Mouse (Mus musculus): ENCODE results near the gene Gsx2. TPM values are rescaled to one million over a fixed set of nuclear protein-coding genes. Genes with fewer than 3 reads are reported as not detected.

Gsx2 gene
- polyA plus RNA-seq, 1 experiment from 2014 or later = 0.20 TPM

GRCm38 (mm10) chr5:75067125-75067756 lies 8.2 kb upstream of the Gsx2 start:
- Histone ChIP-seq H3K9me3 (replicated peaks) (no peaks in the 10 kb centered on the region), H3K27ac (replicated peaks) (no peak overlapping the region), H3K4me3 (replicated peaks) (peak overlapping the region; percentile 53), H3K4me1 (peaks cover 24% of the 10 kb centered on the region), H3K4me2 (peak overlapping the region; percentile 69), H3K9ac (replicated peaks) (peak overlapping the region; percentile 56), H3K36me3 (no peaks in the 10 kb centered on the region), H3K27me3 (replicated peaks) (peaks cover 82% of the 10 kb centered on the region)
- peak; percentile 78 for ATAC-seq (ENCODE audit: low FRiP score)
- WGBS = 2% methylated on average over 30 of the region's 30 CpGs

GRCm38 (mm10) chr5:75070132-75070531 lies 5.3 kb upstream of the Gsx2 start:
- Histone ChIP-seq H3K27ac (replicated peaks) (no peak overlapping the region), H3K9ac (replicated peaks) (no peak overlapping the region), H3K4me1 (peaks cover 35% of the 10 kb centered on the region), H3K27me3 (replicated peaks) (peaks cover 97% of the 10 kb centered on the region), H3K9me3 (replicated peaks) (no peaks in the 10 kb centered on the region), H3K36me3 (no peaks in the 10 kb centered on the region), H3K4me2 (peak overlapping the region; percentile 22), H3K4me3 (replicated peaks) (no peak overlapping the region)
- WGBS = under 1% methylated on average over 13 of the region's 13 CpGs
- ATAC-seq (ENCODE audit: low FRiP score) = no peak

- H3K36me3 ChIP-seq = no peaks in the 10 kb centered on the region
- no peak for ATAC-seq (ENCODE audit: low FRiP score)
- H3K9me3 ChIP-seq (replicated peaks) = no peaks in the 10 kb centered on the region
- peaks cover 42% of the 10 kb centered on the region for H3K4me1 ChIP-seq
- H3K4me3 ChIP-seq (replicated peaks) = no peak overlapping the region
- no peak overlapping the region for H3K27ac ChIP-seq (replicated peaks)
- H3K9ac ChIP-seq (replicated peaks) = no peak overlapping the region
- H3K27me3 ChIP-seq (replicated peaks) = peaks cover 97% of the 10 kb centered on the region
- under 1% methylated on average over 23 of the region's 23 CpGs for WGBS
- peak overlapping the region; percentile 22 for H3K4me2 ChIP-seq
Observed at GRCm38 (mm10) chr5:75070656-75071375, 4.6 kb upstream of the Gsx2 start.

- Histone ChIP-seq H3K4me3 (replicated peaks) (no peak overlapping the region), H3K27ac (replicated peaks) (no peak overlapping the region), H3K9me3 (replicated peaks) (no peaks in the 10 kb centered on the region), H3K9ac (replicated peaks) (no peak overlapping the region), H3K4me1 (peaks cover 48% of the 10 kb centered on the region), H3K36me3 (no peaks in the 10 kb centered on the region), H3K4me2 (no peak overlapping the region), H3K27me3 (replicated peaks) (peaks cover 97% of the 10 kb centered on the region)
- 2% methylated on average over 10 of the region's 10 CpGs for WGBS
- ATAC-seq (ENCODE audit: low FRiP score) = no peak
Observed at GRCm38 (mm10) chr5:75071951-75072350, 3.5 kb upstream of the Gsx2 start.

- H3K4me2 ChIP-seq = no peak overlapping the region
- no peak overlapping the region for H3K4me3 ChIP-seq (replicated peaks)
- no peak overlapping the region for H3K9ac ChIP-seq (replicated peaks)
- no peak overlapping the region for H3K27ac ChIP-seq (replicated peaks)
- WGBS = 2% methylated on average over 4 of the region's 4 CpGs
- H3K9me3 ChIP-seq (replicated peaks) = no peaks in the 10 kb centered on the region
- H3K27me3 ChIP-seq (replicated peaks) = peaks cover 98% of the 10 kb centered on the region
- H3K36me3 ChIP-seq = no peaks in the 10 kb centered on the region
- no peak for ATAC-seq (ENCODE audit: low FRiP score)
- peaks cover 45% of the 10 kb centered on the region for H3K4me1 ChIP-seq
Observed at GRCm38 (mm10) chr5:75072532-75072931, 2.9 kb upstream of the Gsx2 start.

GRCm38 (mm10) chr5:75073167-75073566 lies 2.2 kb upstream of the Gsx2 start:
- H3K27me3 ChIP-seq (replicated peaks) = peaks cover 96% of the 10 kb centered on the region
- no peak overlapping the region for H3K9ac ChIP-seq (replicated peaks)
- H3K27ac ChIP-seq (replicated peaks) = no peak overlapping the region
- H3K4me1 ChIP-seq = peaks cover 43% of the 10 kb centered on the region
- ATAC-seq (ENCODE audit: low FRiP score) = no peak
- WGBS = 41% methylated on average over 1 of the region's 1 CpGs
- no peak overlapping the region for H3K4me3 ChIP-seq (replicated peaks)
- H3K36me3 ChIP-seq = no peaks in the 10 kb centered on the region
- no peak overlapping the region for H3K4me2 ChIP-seq
- H3K9me3 ChIP-seq (replicated peaks) = no peaks in the 10 kb centered on the region

- H3K27ac ChIP-seq (replicated peaks) = no peak overlapping the region
- no peak for ATAC-seq (ENCODE audit: low FRiP score)
- WGBS = 23% methylated on average over 3 of the region's 3 CpGs
- H3K9ac ChIP-seq (replicated peaks) = no peak overlapping the region
- H3K4me1 ChIP-seq = peaks cover 43% of the 10 kb centered on the region
- peaks cover 96% of the 10 kb centered on the region for H3K27me3 ChIP-seq (replicated peaks)
- H3K4me2 ChIP-seq = no peak overlapping the region
- no peaks in the 10 kb centered on the region for H3K36me3 ChIP-seq
- H3K4me3 ChIP-seq (replicated peaks) = no peak overlapping the region
- no peaks in the 10 kb centered on the region for H3K9me3 ChIP-seq (replicated peaks)
Observed at GRCm38 (mm10) chr5:75073684-75074083, 1.7 kb upstream of the Gsx2 start.

GRCm38 (mm10) chr5:75074132-75074531 lies 1.3 kb upstream of the Gsx2 start:
- Histone ChIP-seq H3K9ac (replicated peaks) (no peak overlapping the region), H3K4me3 (replicated peaks) (no peak overlapping the region), H3K27me3 (replicated peaks) (peaks cover 96% of the 10 kb centered on the region), H3K9me3 (replicated peaks) (no peaks in the 10 kb centered on the region), H3K4me2 (no peak overlapping the region), H3K27ac (replicated peaks) (no peak overlapping the region), H3K4me1 (peaks cover 43% of the 10 kb centered on the region), H3K36me3 (no peaks in the 10 kb centered on the region)
- 0 out of 2 replicates have a peak, but pooled peaks have one; percentile 9 for ATAC-seq (ENCODE audit: low FRiP score)
- WGBS = 7% methylated on average over 4 of the region's 4 CpGs

- Histone ChIP-seq H3K27ac (replicated peaks) (no peak overlapping the region), H3K4me2 (peak overlapping the region; percentile 64), H3K4me3 (replicated peaks) (peak overlapping the region; percentile 35), H3K27me3 (replicated peaks) (peaks cover 96% of the 10 kb centered on the region), H3K4me1 (peaks cover 43% of the 10 kb centered on the region), H3K9me3 (replicated peaks) (no peaks in the 10 kb centered on the region), H3K36me3 (no peaks in the 10 kb centered on the region), H3K9ac (replicated peaks) (no peak overlapping the region)
- no peak for ATAC-seq (ENCODE audit: low FRiP score)
- 10% methylated on average over 15 of the region's 15 CpGs for WGBS
Observed at GRCm38 (mm10) chr5:75074537-75075382, 641 bp upstream of the Gsx2 start.

- Histone ChIP-seq H3K27me3 (replicated peaks) (peaks cover 98% of the 10 kb centered on the region), H3K4me3 (replicated peaks) (peak overlapping the region; percentile 35), H3K36me3 (no peaks in the 10 kb centered on the region), H3K4me2 (peak overlapping the region; percentile 64), H3K4me1 (peaks cover 29% of the 10 kb centered on the region), H3K9ac (replicated peaks) (no peak overlapping the region), H3K27ac (replicated peaks) (no peak overlapping the region), H3K9me3 (replicated peaks) (no peaks in the 10 kb centered on the region)
- ATAC-seq (ENCODE audit: low FRiP score) = no peak
- WGBS = 1% methylated on average over 17 of the region's 17 CpGs
Observed at GRCm38 (mm10) chr5:75076326-75077050, 1.1 kb downstream of the Gsx2 start.

- Histone ChIP-seq H3K27ac (replicated peaks) (no peak overlapping the region), H3K9ac (replicated peaks) (no peak overlapping the region), H3K4me2 (peak overlapping the region; percentile 9; the same call in 1 of the 2 replicates), H3K27me3 (replicated peaks) (peaks cover 96% of the 10 kb centered on the region), H3K9me3 (replicated peaks) (no peaks in the 10 kb centered on the region), H3K4me3 (replicated peaks) (no peak overlapping the region), H3K36me3 (no peaks in the 10 kb centered on the region), H3K4me1 (peaks cover 29% of the 10 kb centered on the region)
- WGBS = under 1% methylated on average over 19 of the region's 19 CpGs
- no peak for ATAC-seq (ENCODE audit: low FRiP score)
Observed at GRCm38 (mm10) chr5:75077051-75077380, 1.6 kb downstream of the Gsx2 start.

Data from neural tube, embryonic 15.5 days (tissue).